Mouse (Mus musculus) bone marrow macrophage, adult 2 months (primary cell): ENCODE data around the gene Slc4a4.

Source experiments
- CTCF ChIP-seq: IDR thresholded peaks from 2 replicates; pipeline ENCODE4 v1.5.1; 2012; ENCODE audit warnings: low read depth, mild to moderate bottlenecking, low read length, moderate library complexity
- POLR2A ChIP-seq: IDR thresholded peaks from 2 replicates; pipeline ENCODE4 v1.6.1; 2012; ENCODE audit warnings: mild to moderate bottlenecking, low read depth, low read length, borderline replicate concordance

DNA sequence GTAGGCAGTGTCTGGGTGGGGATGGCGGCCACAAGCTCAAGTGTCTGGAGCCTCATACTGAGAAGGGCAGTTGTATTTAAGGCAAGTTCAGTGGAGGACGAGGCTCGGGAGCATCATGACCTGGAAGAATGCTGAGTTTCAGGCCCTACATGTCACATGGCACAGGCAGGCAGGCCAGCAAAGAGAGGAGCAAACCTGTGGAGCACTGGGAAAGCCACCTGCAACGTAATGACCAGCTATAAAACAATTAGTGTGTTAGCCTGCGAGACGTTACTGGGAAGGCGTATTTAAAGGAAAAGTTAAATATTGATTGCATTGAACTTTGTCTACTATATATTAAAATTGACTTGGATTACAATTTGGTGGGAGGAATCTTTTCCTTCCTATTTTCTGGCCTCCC lies 97.0 kb downstream of the Slc4a4 start:
- TF ChIP-seq CTCF (no peak), POLR2A (no peak)
